ENCODE assay signal across 8 mouse cellular contexts in genomic region chr1:134406414-134406771, GRCm38 (mm10). TPM values are rescaled to one million over a fixed set of nuclear protein-coding genes. Genes with fewer than 3 reads are reported as not detected.
A peak's percentile ranks its signal among the peaks of the same experiment; 100 is the strongest.
DNase-seq lines count a peak whose midpoint lies in the region; ATAC-seq and TF ChIP-seq lines count a peak whose summit lies in the region.

No protein-coding gene starts in this region.

- peak overlapping the region; percentile 82 for H3K4me3 ChIP-seq in heart, embryonic 12.5 days
- peak overlapping the region; percentile 94 for H3K4me3 ChIP-seq in E14TG2a.4 (replicated peaks; ENCODE audit: low read length)
- H3K4me3 ChIP-seq in forebrain, embryonic 16.5 days (replicated peaks; ENCODE audit: low read length): peak overlapping the region; percentile 91

- peak overlapping the region; percentile 88 for H3K4me2 ChIP-seq in heart, embryonic 12.5 days
- H3K4me2 ChIP-seq in forebrain, embryonic 16.5 days (ENCODE audit: low read length): peak overlapping the region; percentile 86

- WGBS in heart, embryonic 12.5 days: 28% methylated on average over 8 of the region's 8 CpGs
- WGBS in forebrain, embryonic 16.5 days: 26% methylated on average over 8 of the region's 8 CpGs

- no peaks in the 10 kb centered on the region for H3K9me3 ChIP-seq in heart, embryonic 12.5 days (replicated peaks)
- H3K9me3 ChIP-seq in E14TG2a.4 (ENCODE audit: low read length): no peaks in the 10 kb centered on the region
- no peaks in the 10 kb centered on the region for H3K9me3 ChIP-seq in forebrain, embryonic 16.5 days (ENCODE audit: control insufficient read depth, low read length)

- H3K27ac ChIP-seq in heart, embryonic 12.5 days (ENCODE audit: poor library complexity, severe bottlenecking): peak overlapping the region; percentile 51; the same call in 1 of the 2 replicates
- no peak overlapping the region for H3K27ac ChIP-seq in forebrain, embryonic 16.5 days (ENCODE audit: low read length)

- H3K9ac ChIP-seq in heart, embryonic 12.5 days: peak overlapping the region; percentile 86
- H3K9ac ChIP-seq in forebrain, embryonic 16.5 days (replicated peaks; ENCODE audit: low read depth, low read length): peak overlapping the region; percentile 83

- no peak for TF ChIP-seq CTCF in E14TG2a.4 (conservative IDR thresholded peaks at IDR 0.05; ENCODE audit: low read length)

- ATAC-seq in heart, embryonic 12.5 days (ENCODE audit: insufficient number of reproducible peaks, low FRiP score): peak; percentile 15; the same call in 1 of the 2 replicates
- no peak; the same call in 1 of the 2 replicates for ATAC-seq in forebrain, embryonic 16.5 days
- peak; percentile 43 for ATAC-seq in megakaryocyte, adult 5-6 weeks (ENCODE audit: poor library complexity, severe bottlenecking)
- no peak for ATAC-seq in megakaryocyte-erythroid progenitor cell, adult 5-6 weeks (replicated peaks; ENCODE audit: low FRiP score, low TSS enrichment, poor library complexity, severe bottlenecking)

- peaks cover 40% of the 10 kb centered on the region for H3K36me3 ChIP-seq in heart, embryonic 12.5 days
- H3K36me3 ChIP-seq in E14TG2a.4 (ENCODE audit: insufficient read depth, low read length): peaks cover 54% of the 10 kb centered on the region
- no peaks in the 10 kb centered on the region; the same call in 1 of the 2 replicates for H3K36me3 ChIP-seq in forebrain, embryonic 16.5 days (ENCODE audit: control insufficient read depth, insufficient read depth)

- peaks cover 7% of the 10 kb centered on the region for H3K4me1 ChIP-seq in heart, embryonic 12.5 days (replicated peaks)
- H3K4me1 ChIP-seq in E14TG2a.4 (replicated peaks; ENCODE audit: low read depth, low read length): peaks cover 49% of the 10 kb centered on the region
- peaks cover 12% of the 10 kb centered on the region for H3K4me1 ChIP-seq in forebrain, embryonic 16.5 days (replicated peaks; ENCODE audit: control insufficient read depth, insufficient read depth, low read length)

- no peak for DNase-seq in heart, adult 8-10 months (ENCODE audit: low spot score)
- DNase-seq in ovary, adult 18-20 months (ENCODE audit: low spot score): no peak
- no peak for DNase-seq in right cerebral cortex, postnatal 10 days (ENCODE audit: low spot score in 2 of 2)

- H3K27me3 ChIP-seq in heart, embryonic 12.5 days (replicated peaks): no peaks in the 10 kb centered on the region
- H3K27me3 ChIP-seq in E14TG2a.4 (ENCODE audit: insufficient read depth, low read length): no peaks in the 10 kb centered on the region
- H3K27me3 ChIP-seq in forebrain, embryonic 16.5 days (replicated peaks; ENCODE audit: control insufficient read depth, insufficient read depth, low read length): no peaks in the 10 kb centered on the region

RNA-seq across cellular contexts. Expression of gene Cyb5r1, which starts 1.0 kb away (rescaled TPM):
- 37.6 and 38.8 TPM in 2 replicates for polyA plus RNA-seq in heart, embryonic 12.5 days (2016; fragmentation: Nextera tagmentation; extraction: Ambion mirVana)
- total RNA-seq in heart, adult 8-10 months (2022): 10 to 100 TPM; 23.4 to 28.6 (median 26.9) TPM
- 20.3 and 23.3 TPM in 2 replicates for polyA plus RNA-seq in forebrain, embryonic 16.5 days (2015; fragmentation: Nextera tagmentation; extraction: Ambion mirVana)
- total RNA-seq in megakaryocyte, adult 5-6 weeks (2015): 54.5 and 69.7 TPM in 2 replicates
- 43.8 and 46.8 TPM in 2 replicates for total RNA-seq in megakaryocyte, adult 5-6 weeks (2017)
- 33.0 and 38.9 TPM in 2 replicates for total RNA-seq in megakaryocyte-erythroid progenitor cell, adult 5-6 weeks (2014; fragmentation: Nextera tagmentation)
- 16.3 and 24.8 TPM in 2 replicates for total RNA-seq in megakaryocyte-erythroid progenitor cell, adult 5-6 weeks (2017)

RNA-seq across cellular contexts. Expression of gene Adipor1, which starts 8.8 kb away (rescaled TPM):
- 126 and 134 TPM in 2 replicates for polyA plus RNA-seq in heart, embryonic 12.5 days (2016; fragmentation: Nextera tagmentation; extraction: Ambion mirVana)
- total RNA-seq in heart, adult 8-10 months (2022): 100 to 1,000 TPM; 123 to 133 (median 130) TPM
- 63.9 and 65.5 TPM in 2 replicates for polyA plus RNA-seq in forebrain, embryonic 16.5 days (2015; fragmentation: Nextera tagmentation; extraction: Ambion mirVana)
- 118 and 120 TPM in 2 replicates for total RNA-seq in megakaryocyte, adult 5-6 weeks (2015)
- total RNA-seq in megakaryocyte, adult 5-6 weeks (2017): 73.8 and 83.6 TPM in 2 replicates
- total RNA-seq in megakaryocyte-erythroid progenitor cell, adult 5-6 weeks (2014; fragmentation: Nextera tagmentation): 42.2 and 56.1 TPM in 2 replicates
- 33.3 and 37.5 TPM in 2 replicates for total RNA-seq in megakaryocyte-erythroid progenitor cell, adult 5-6 weeks (2017)

RNA-seq across cellular contexts. Expression of gene 4933406M09Rik, which starts 20.7 kb away (rescaled TPM):
- polyA plus RNA-seq in heart, embryonic 12.5 days (2016; fragmentation: Nextera tagmentation; extraction: Ambion mirVana): not detected in 2 replicates
- total RNA-seq in heart, adult 8-10 months (2022): not detected
- not detected in 2 replicates for polyA plus RNA-seq in forebrain, embryonic 16.5 days (2015; fragmentation: Nextera tagmentation; extraction: Ambion mirVana)
- not detected in 2 replicates for total RNA-seq in megakaryocyte, adult 5-6 weeks (2015)
- not detected in 2 replicates for total RNA-seq in megakaryocyte, adult 5-6 weeks (2017)
- not detected in 2 replicates for total RNA-seq in megakaryocyte-erythroid progenitor cell, adult 5-6 weeks (2014; fragmentation: Nextera tagmentation)
- not detected in 2 replicates for total RNA-seq in megakaryocyte-erythroid progenitor cell, adult 5-6 weeks (2017)

RNA-seq across cellular contexts. Expression of gene Tmem183a, which starts 44.6 kb away (rescaled TPM):
- 67.6 and 73.8 TPM in 2 replicates for polyA plus RNA-seq in heart, embryonic 12.5 days (2016; fragmentation: Nextera tagmentation; extraction: Ambion mirVana)
- total RNA-seq in heart, adult 8-10 months (2022): 10 to 100 TPM; 11.4 to 20.0 (median 13.8) TPM
- 150 and 151 TPM in 2 replicates for polyA plus RNA-seq in forebrain, embryonic 16.5 days (2015; fragmentation: Nextera tagmentation; extraction: Ambion mirVana)
- total RNA-seq in megakaryocyte, adult 5-6 weeks (2015): 33.5 and 39.2 TPM in 2 replicates
- total RNA-seq in megakaryocyte, adult 5-6 weeks (2017): 50.4 and 55.3 TPM in 2 replicates
- total RNA-seq in megakaryocyte-erythroid progenitor cell, adult 5-6 weeks (2014; fragmentation: Nextera tagmentation): 48.8 and 72.3 TPM in 2 replicates
- total RNA-seq in megakaryocyte-erythroid progenitor cell, adult 5-6 weeks (2017): 51.4 and 57.0 TPM in 2 replicates

RNA-seq across cellular contexts. Expression of gene Klhl12, which starts 48.9 kb away (rescaled TPM):
- 18.8 and 20.4 TPM in 2 replicates for polyA plus RNA-seq in heart, embryonic 12.5 days (2016; fragmentation: Nextera tagmentation; extraction: Ambion mirVana)
- 10 to 100 TPM; 20.3 to 23.6 (median 22.7) TPM for total RNA-seq in heart, adult 8-10 months (2022)
- 42.5 and 44.6 TPM in 2 replicates for polyA plus RNA-seq in forebrain, embryonic 16.5 days (2015; fragmentation: Nextera tagmentation; extraction: Ambion mirVana)
- total RNA-seq in megakaryocyte, adult 5-6 weeks (2015): 10.0 and 10.2 TPM in 2 replicates
- total RNA-seq in megakaryocyte, adult 5-6 weeks (2017): 11.2 and 12.8 TPM in 2 replicates
- 62.2 and 79.3 TPM in 2 replicates for total RNA-seq in megakaryocyte-erythroid progenitor cell, adult 5-6 weeks (2014; fragmentation: Nextera tagmentation)
- total RNA-seq in megakaryocyte-erythroid progenitor cell, adult 5-6 weeks (2017): 49.9 and 60.7 TPM in 2 replicates

Comparison
In these comparisons a context has a peak if more than half of its experiments do, and no peak if none do; other contexts are left out.
1. ATAC-seq: peak in heart, embryonic 12.5 days (single experiment) and megakaryocyte, adult 5-6 weeks (single experiment); none in forebrain, embryonic 16.5 days (single experiment) and megakaryocyte-erythroid progenitor cell, adult 5-6 weeks (single experiment).
2. Peak in every context shown above with its lines, with median percentiles within 50 percentile points of each other: H3K4me3 ChIP-seq.